Mouse (Mus musculus) bone marrow macrophage, adult 2 months (primary cell): ENCODE data around the gene Rb1. TPM values are rescaled to one million over a fixed set of nuclear protein-coding genes. Genes with fewer than 3 reads are reported as not detected.

Experiments
- H3K27ac ChIP-seq: 2 replicates; pipeline ENCODE4 v1.5.1; 2012; ENCODE audit warnings: low read depth, low read length; ENCODE audit not compliant: insufficient read depth
- H3K4me1 ChIP-seq: 2 replicates; pipeline ENCODE4 v1.6.1; 2012; ENCODE audit warnings: low read length; ENCODE audit not compliant: control insufficient read depth, insufficient read depth
- H3K4me3 ChIP-seq: 2 replicates; pipeline ENCODE4 v1.5.1; 2012; ENCODE audit warnings: mild to moderate bottlenecking, low read length, moderate library complexity; ENCODE audit not compliant: insufficient read depth
- CTCF ChIP-seq: IDR thresholded peaks from 2 replicates; pipeline ENCODE4 v1.5.1; 2012; ENCODE audit warnings: low read depth, mild to moderate bottlenecking, low read length, moderate library complexity
- POLR2A ChIP-seq: IDR thresholded peaks from 2 replicates; pipeline ENCODE4 v1.6.1; 2012; ENCODE audit warnings: mild to moderate bottlenecking, low read depth, low read length, borderline replicate concordance
- polyA plus RNA-seq: library from polyadenylated mRNA; stranded (reverse); fragments of >200 nt; gene quantifications from 2 replicates; pipeline ENCODE4 v1.2.4, GENCODE M21; 2012; ENCODE audit not compliant: missing spikeins, insufficient read depth, insufficient read length

Gene Rb1
- polyA plus RNA-seq, 1 experiment = 46.2 TPM

- no peak for TF ChIP-seq POLR2A
- no peak for TF ChIP-seq CTCF
- H3K4me3 ChIP-seq = no peak overlapping the region
- peak overlapping the region; percentile 91 for H3K27ac ChIP-seq
- H3K4me1 ChIP-seq = peaks cover 54% of the 10 kb centered on the region
These were observed 145.0 kb downstream of the Rb1 start for GRCm38 (mm10) chr14:73180671-73181070.

GRCm38 (mm10) chr14:73179221-73179681, 146.4 kb downstream of the Rb1 start:
- no peak overlapping the region for H3K4me3 ChIP-seq

GRCm38 (mm10) chr14:73177961-73178360, 147.7 kb downstream of the Rb1 start:
- peaks cover 79% of the 10 kb centered on the region for H3K4me1 ChIP-seq
- TF ChIP-seq CTCF (no peak), POLR2A (no peak)
- peak overlapping the region; percentile 91 for H3K27ac ChIP-seq
- no peak overlapping the region for H3K4me3 ChIP-seq

More at GRCm38 (mm10) chr14:73179221-73179681, 146.4 kb downstream of the Rb1 start:
- Histone ChIP-seq H3K27ac (peak overlapping the region; percentile 91), H3K4me1 (peaks cover 67% of the 10 kb centered on the region)
- TF ChIP-seq CTCF (no peak), POLR2A (no peak)

GRCm38 (mm10) chr14:73176266-73176665, 149.4 kb downstream of the Rb1 start:
- H3K4me1 ChIP-seq = peaks cover 85% of the 10 kb centered on the region
- H3K4me3 ChIP-seq = no peak overlapping the region
- peak overlapping the region; percentile 99 for H3K27ac ChIP-seq
- TF ChIP-seq POLR2A (no peak), CTCF (no peak)

- Histone ChIP-seq H3K27ac (peak overlapping the region; percentile 99), H3K4me1 (peaks cover 86% of the 10 kb centered on the region), H3K4me3 (no peak overlapping the region)
- TF ChIP-seq POLR2A (no peak), CTCF (no peak)
These were observed 149.8 kb downstream of the Rb1 start for GRCm38 (mm10) chr14:73175814-73176213.

- H3K27ac ChIP-seq = peak overlapping the region; percentile 99
- no peak overlapping the region for H3K4me3 ChIP-seq
- peaks cover 86% of the 10 kb centered on the region for H3K4me1 ChIP-seq
- no peak for TF ChIP-seq POLR2A
- no peak for TF ChIP-seq CTCF
These were observed 150.6 kb downstream of the Rb1 start for GRCm38 (mm10) chr14:73175031-73175430.

GRCm38 (mm10) chr14:73174091-73174995, 151.3 kb downstream of the Rb1 start:
- TF ChIP-seq POLR2A (no peak), CTCF (no peak)
- no peak overlapping the region for H3K4me3 ChIP-seq
- peak overlapping the region; percentile 99 for H3K27ac ChIP-seq
- H3K4me1 ChIP-seq = peaks cover 86% of the 10 kb centered on the region

- Histone ChIP-seq H3K4me1 (peaks cover 85% of the 10 kb centered on the region), H3K4me3 (peak overlapping the region; percentile 7; the same call in 1 of the 2 replicates), H3K27ac (peak overlapping the region; percentile 99)
- no peak; the same call in 1 of the 2 replicates for TF ChIP-seq POLR2A
- no peak for TF ChIP-seq CTCF
These were observed 152.0 kb downstream of the Rb1 start for GRCm38 (mm10) chr14:73173662-73174061.

- peak overlapping the region; percentile 99 for H3K27ac ChIP-seq
- TF ChIP-seq POLR2A = no peak
- no peak for TF ChIP-seq CTCF
These were observed 153.2 kb downstream of the Rb1 start for GRCm38 (mm10) chr14:73172196-73173011.

More at GRCm38 (mm10) chr14:73172196-73173011, 153.2 kb downstream of the Rb1 start:
- H3K4me3 ChIP-seq = peak overlapping the region; percentile 28
- peaks cover 84% of the 10 kb centered on the region for H3K4me1 ChIP-seq
